Mouse (Mus musculus) embryonic facial prominence, embryonic 14.5 days (tissue): ENCODE measurements around the gene Il31. TPM values are rescaled to one million over a fixed set of nuclear protein-coding genes. Genes with fewer than 3 reads are reported as not detected.
A peak's percentile ranks its signal among the peaks of the same experiment; 100 is the strongest.

ENCODE experiments used
- ATAC-seq: fragments of 200-750 bp; cut with Nextera tagmentation; 2 replicates; pipeline ENCODE4 v1.8.0; 2017; ENCODE audit warnings: low read depth, moderate number of reproducible peaks, moderate TSS enrichment
- DNase-seq: peaks from one replicate; pipeline ENCODE4 v3.0.0-alpha.2; 2015; ENCODE audit warnings: low spot score
- H3K27ac ChIP-seq: fragments of 300-500 bp; sonication (generic); replicated peaks from 2 replicates; pipeline ENCODE4 v1.5.1; 2014; ENCODE audit warnings: low read depth, mild to moderate bottlenecking, low read length, moderate library complexity
- H3K27me3 ChIP-seq: fragments of 300-500 bp; sonication (generic); replicated peaks from 2 replicates; pipeline ENCODE4 v1.6.1; 2014; ENCODE audit warnings: low read length; ENCODE audit not compliant: control insufficient read depth, insufficient read depth
- H3K36me3 ChIP-seq: fragments of 300-500 bp; sonication (generic); 2 replicates; pipeline ENCODE4 v1.6.1; 2014; ENCODE audit warnings: low read length, mixed read lengths; ENCODE audit not compliant: control insufficient read depth, insufficient read depth
- H3K4me1 ChIP-seq: fragments of 300-500 bp; sonication (generic); 2 replicates; pipeline ENCODE4 v1.6.1; 2014; ENCODE audit warnings: antibody characterized with exemption, low read length; ENCODE audit not compliant: control insufficient read depth, insufficient read depth
- H3K4me2 ChIP-seq: fragments of 300-500 bp; sonication (generic); 2 replicates; pipeline ENCODE4 v1.6.1; 2014; ENCODE audit warnings: low read depth, mild to moderate bottlenecking, low read length, moderate library complexity, mixed read lengths
- H3K4me3 ChIP-seq: fragments of 300-500 bp; sonication (generic); 2 replicates; pipeline ENCODE4 v1.5.1; 2014; ENCODE audit warnings: low read depth, mild to moderate bottlenecking, low read length
- H3K9ac ChIP-seq: fragments of 300-500 bp; sonication (generic); 2 replicates; pipeline ENCODE4 v1.6.1; 2014; ENCODE audit warnings: low read depth, mild to moderate bottlenecking, low read length, moderate library complexity, mixed read lengths
- H3K9me3 ChIP-seq: fragments of 300-500 bp; sonication (generic); 2 replicates; pipeline ENCODE4 v1.6.1; 2016; ENCODE audit warnings: low read length; ENCODE audit not compliant: control insufficient read depth
- WGBS: fragments of 180-500 bp; shearing (Covaris S2); extraction: QIAGEN DNeasy Blood & Tissue Kit; methylation state at CpG from one replicate; pipeline ENCODE4 v1.1.7; 2014; 5-methylcytosine and 5-hydroxymethylcytosine counted together
- microRNA-seq: library from miRNA; unstranded; fragments of <30 nt; microRNA quantifications from one replicate; pipeline ENCODE4, GENCODE M21; 2016; ENCODE audit warnings: borderline number of aligned reads
- polyA plus RNA-seq: library from polyadenylated mRNA; unstranded; fragments of >200 nt; fragmentation: Nextera tagmentation; extraction: Ambion mirVana; gene quantifications from 2 replicates; pipeline ENCODE4 v1.2.1, GENCODE M21; 2014

The Il31 gene
- polyA plus RNA-seq, 1 experiment from 2014 or later: not detected

DNA sequence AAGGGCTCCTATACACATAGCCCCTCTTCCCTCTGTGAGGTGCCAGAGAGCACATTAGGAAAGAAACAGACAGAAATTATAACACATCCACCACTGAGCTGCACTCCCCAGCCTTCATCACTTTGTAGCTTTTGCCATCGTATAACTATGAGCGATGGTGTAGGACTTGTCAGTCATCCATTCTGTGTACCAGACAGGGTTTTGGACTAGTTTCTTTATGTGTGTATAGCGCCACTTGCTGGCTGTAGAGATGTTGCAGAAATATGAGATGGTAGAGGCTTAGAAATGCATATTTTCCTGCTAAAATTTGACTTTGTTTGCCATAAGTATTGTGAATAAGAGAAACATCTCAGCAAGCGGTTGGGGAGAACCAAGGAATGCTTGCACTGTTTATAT, 52.5 kb downstream of the Il31 start:
- no peak overlapping the region for H3K4me2 ChIP-seq
- H3K4me3 ChIP-seq: no peak overlapping the region
- DNase-seq (peak; percentile 83), ATAC-seq (no peak)
- WGBS: 32% methylated on average over 4 of the region's 4 CpGs
- H3K27me3 ChIP-seq: no peaks in the 10 kb centered on the region
- H3K9me3 ChIP-seq: no peaks in the 10 kb centered on the region
- H3K36me3 ChIP-seq: 0 out of 2 replicates have a peak, but pooled peaks cover 7% of the 10 kb centered on the region
- no peak overlapping the region for H3K9ac ChIP-seq
- H3K4me1 ChIP-seq: peaks cover 12% of the 10 kb centered on the region
- H3K27ac ChIP-seq: no peak overlapping the region; the same call in 1 of the 2 replicates

DNA sequence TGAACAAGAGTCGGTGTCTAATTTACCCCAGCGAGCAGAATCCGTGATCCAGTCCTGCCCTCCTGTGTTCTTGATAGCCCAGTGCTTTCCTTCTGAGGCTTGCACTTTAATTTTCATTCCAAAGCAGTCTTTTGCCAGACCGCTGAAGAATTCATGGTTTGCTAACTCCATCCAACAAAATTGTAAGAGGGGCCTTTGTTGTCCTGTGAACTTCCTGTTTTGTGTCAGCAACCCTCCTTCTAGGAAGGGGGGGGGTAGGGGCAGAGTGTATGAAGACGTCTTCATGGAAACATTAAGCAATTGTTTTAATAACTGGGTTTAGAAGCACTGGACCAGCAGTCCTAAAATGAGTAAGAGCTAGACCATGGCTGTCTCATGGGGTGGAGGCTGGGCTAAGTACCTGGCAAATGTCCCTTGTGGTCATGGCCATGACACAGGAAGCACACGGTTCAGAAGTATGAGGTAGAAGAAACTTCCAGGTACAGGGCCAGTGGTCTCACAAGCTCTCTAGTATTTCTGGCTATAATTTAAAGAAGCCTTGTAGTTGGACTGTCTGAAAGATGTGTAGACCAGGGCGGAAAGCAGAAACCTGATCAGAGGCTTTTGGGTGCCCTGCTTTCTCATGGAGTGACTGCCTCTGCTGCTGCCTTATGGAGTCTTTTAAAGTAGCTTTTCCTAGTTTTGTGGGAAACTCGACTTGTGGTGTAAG, 53.1 kb downstream of the Il31 start:
- WGBS: 43% methylated on average over 8 of the region's 8 CpGs
- Histone ChIP-seq H3K4me3 (no peak overlapping the region), H3K9ac (no peak overlapping the region), H3K4me1 (peaks cover 12% of the 10 kb centered on the region), H3K27me3 (no peaks in the 10 kb centered on the region), H3K36me3 (0 out of 2 replicates have a peak, but pooled peaks cover 5% of the 10 kb centered on the region), H3K9me3 (no peaks in the 10 kb centered on the region), H3K4me2 (0 out of 2 replicates have a peak overlapping the region, but pooled peaks have one; percentile 13), H3K27ac (no peak overlapping the region; the same call in 1 of the 2 replicates)
- DNase-seq (peak; percentile 68), ATAC-seq (0 out of 2 replicates have a peak, but pooled peaks have one; percentile 44)

DNA sequence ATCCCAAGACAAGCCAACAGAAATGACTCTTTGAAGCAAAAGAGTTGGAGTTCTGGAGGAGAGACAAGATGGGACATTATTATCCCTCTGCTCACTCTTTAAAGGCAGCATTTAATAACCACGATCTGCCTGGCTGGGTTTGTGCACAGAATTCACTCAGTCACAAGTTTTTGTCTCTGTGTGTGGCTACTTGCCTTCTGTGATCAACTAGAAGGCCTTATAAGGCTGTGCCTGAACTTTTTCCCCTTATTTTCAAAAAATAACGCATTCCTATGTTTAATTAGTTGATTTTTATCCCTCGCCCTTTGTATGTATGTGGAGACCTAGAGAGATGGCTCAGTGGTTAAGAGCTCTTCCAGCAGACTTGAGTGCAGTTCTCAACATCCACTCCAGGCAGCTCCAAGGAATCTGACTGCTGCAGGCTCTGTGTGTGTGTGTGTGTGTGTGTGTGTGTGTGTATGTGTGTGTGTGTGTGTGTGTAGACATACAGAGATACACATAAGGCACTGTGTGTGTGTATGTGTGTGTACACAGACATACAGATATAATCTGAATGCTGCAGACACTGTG, 56.9 kb downstream of the Il31 start:
- Histone ChIP-seq H3K4me1 (peaks cover 12% of the 10 kb centered on the region), H3K9me3 (no peaks in the 10 kb centered on the region), H3K4me3 (no peak overlapping the region), H3K36me3 (no peaks in the 10 kb centered on the region), H3K9ac (no peak overlapping the region), H3K27ac (no peak overlapping the region), H3K27me3 (no peaks in the 10 kb centered on the region), H3K4me2 (no peak overlapping the region)
- ATAC-seq (no peak), DNase-seq (no peak)
- 60% methylated on average over 3 of the region's 3 CpGs for WGBS

DNA sequence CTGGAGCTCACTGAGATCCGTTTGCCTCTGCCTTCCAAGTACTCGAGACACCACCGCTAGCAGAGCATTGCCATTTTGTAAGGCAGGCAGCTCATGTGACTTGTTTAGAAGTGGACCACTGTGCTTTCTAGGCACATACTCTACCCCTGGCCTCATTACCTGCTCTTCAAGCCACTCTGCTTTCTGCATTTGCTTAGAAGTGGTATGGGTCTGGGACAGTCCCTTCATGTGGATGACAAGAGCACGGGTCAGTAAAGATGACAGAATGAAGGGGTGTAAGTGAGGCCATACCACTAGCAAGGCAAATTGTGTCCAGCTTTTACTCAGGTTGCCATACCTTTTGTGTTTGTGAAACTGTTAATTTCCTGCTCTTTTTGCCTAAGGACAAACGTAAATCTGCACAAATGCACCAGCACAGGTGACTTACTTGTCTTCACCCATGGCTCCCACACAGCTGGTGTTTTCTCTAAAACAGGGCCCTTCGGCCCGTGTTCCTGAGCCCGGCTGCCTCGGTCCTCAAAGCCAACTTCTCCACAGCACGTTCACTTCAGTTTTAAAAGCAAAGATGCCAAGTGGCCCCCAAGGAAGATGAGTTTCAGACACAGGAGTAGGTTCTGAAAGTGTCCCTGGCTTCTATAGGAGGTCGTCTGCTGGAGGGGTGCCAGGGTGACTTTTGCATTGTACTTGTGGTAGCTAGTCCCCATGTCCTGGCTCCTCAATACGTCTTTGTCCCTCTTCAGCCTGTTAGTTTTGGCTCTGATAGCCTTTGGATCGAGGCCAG, 57.6 kb downstream of the Il31 start:
- no peaks in the 10 kb centered on the region for H3K36me3 ChIP-seq
- 73% methylated on average over 13 of the region's 13 CpGs for WGBS
- H3K4me1 ChIP-seq: peaks cover 12% of the 10 kb centered on the region
- no peak for ATAC-seq
- no peaks in the 10 kb centered on the region for H3K27me3 ChIP-seq
- peak; percentile 63 for DNase-seq
- H3K4me3 ChIP-seq: no peak overlapping the region
- 0 out of 2 replicates have a peak, but pooled peaks cover 2% of the 10 kb centered on the region for H3K9me3 ChIP-seq
- no peak overlapping the region for H3K9ac ChIP-seq
- no peak overlapping the region for H3K4me2 ChIP-seq
- no peak overlapping the region for H3K27ac ChIP-seq

Small RNA genes lying within 50 kb of the gene (microRNA-seq; reads per million reads assigned to microRNA genes)
- gene Mir7647: 0.83 reads per million

Other genes starting within 250 kb of the Il31 start
- gene Wdr66, start 237.4 kb downstream of the Il31 start, polyA plus RNA-seq: 2.5 and 3.2 TPM in 2 replicates
- gene Bcl7a, start 145.7 kb downstream of the Il31 start, polyA plus RNA-seq: 19.1 and 19.7 TPM in 2 replicates
- gene Mlxip, start 94.7 kb downstream of the Il31 start, polyA plus RNA-seq: 17.7 and 18.8 TPM in 2 replicates
- 0.20 and 0.61 TPM in 2 replicates for gene Lrrc43, start 184 bp downstream of the Il31 start, polyA plus RNA-seq
- 0.45 and 0.86 TPM in 2 replicates for gene B3gnt4, start 21.0 kb upstream of the Il31 start, polyA plus RNA-seq
- 106 and 118 TPM in 2 replicates for gene Diablo, start 34.7 kb upstream of the Il31 start, polyA plus RNA-seq
- gene Gm49027, start 36.0 kb upstream of the Il31 start, polyA plus RNA-seq: 4.5 and 6.0 TPM in 2 replicates
- 23.8 and 30.2 TPM in 2 replicates for gene Vps33a, start 83.5 kb upstream of the Il31 start, polyA plus RNA-seq
- gene Clip1, start 195.1 kb upstream of the Il31 start, polyA plus RNA-seq: 31.1 and 33.4 TPM in 2 replicates
- gene Zcchc8, start 231.6 kb upstream of the Il31 start, polyA plus RNA-seq: 64.8 and 68.3 TPM in 2 replicates